Mouse (Mus musculus) liver, postnatal 0 days (tissue): Measurements from ENCODE around the gene Amot.

Experiments used
- CTCF ChIP-seq: sonication (generic); IDR thresholded peaks from 2 replicates; pipeline ENCODE4 v1.5.1; 2016; ENCODE audit warnings: antibody characterized with exemption, low read depth
- EP300 ChIP-seq: IDR thresholded peaks from 2 replicates; pipeline ENCODE4 v1.6.1; 2016; ENCODE audit warnings: antibody characterized with exemption, low read depth, mild to moderate bottlenecking

- TF ChIP-seq EP300: no peak
- no peak for TF ChIP-seq CTCF
Observed at GRCm38 (mm10) chrX:145454828-145455227, 50.2 kb downstream of the Amot start.
